Mouse (Mus musculus): ENCODE data around the gene Fbxo24. TPM values are rescaled to one million over a fixed set of nuclear protein-coding genes. Genes with fewer than 3 reads are reported as not detected.

Fbxo24 gene
- polyA plus RNA-seq, 1 experiment from 2014 or later = 0.24 TPM

GRCm38 (mm10) chr5:137647827-137648601 lies 19.2 kb upstream of the Fbxo24 start:
- no peaks in the 10 kb centered on the region for H3K9me3 ChIP-seq (ENCODE audit: control insufficient read depth, low read length)
- peaks cover 39% of the 10 kb centered on the region for H3K4me1 ChIP-seq (ENCODE audit: control insufficient read depth, insufficient read depth, low read length)
- DNase-seq (ENCODE audit: low spot score) (peak; percentile 54), ATAC-seq (ENCODE audit: insufficient number of reproducible peaks, low FRiP score, low TSS enrichment, low read depth) (peak; percentile 45; the same call in 1 of the 2 replicates)
- no peaks in the 10 kb centered on the region for H3K36me3 ChIP-seq (ENCODE audit: control insufficient read depth, insufficient read depth, low read length)
- H3K4me3 ChIP-seq (ENCODE audit: low read depth, low read length) = no peak overlapping the region
- H3K27me3 ChIP-seq (ENCODE audit: control insufficient read depth, insufficient read depth, low read length) = peaks cover 10% of the 10 kb centered on the region
- no peak overlapping the region for H3K9ac ChIP-seq (ENCODE audit: low read length)
- peak overlapping the region; percentile 18; the same call in 1 of the 2 replicates for H3K4me2 ChIP-seq (ENCODE audit: low read depth, severe bottlenecking)
- WGBS = 35% methylated on average over 9 of the region's 9 CpGs
- H3K27ac ChIP-seq (replicated peaks; ENCODE audit: low read depth, low read length) = peak overlapping the region; percentile 30; the same call in 1 of the 2 replicates

DNA sequence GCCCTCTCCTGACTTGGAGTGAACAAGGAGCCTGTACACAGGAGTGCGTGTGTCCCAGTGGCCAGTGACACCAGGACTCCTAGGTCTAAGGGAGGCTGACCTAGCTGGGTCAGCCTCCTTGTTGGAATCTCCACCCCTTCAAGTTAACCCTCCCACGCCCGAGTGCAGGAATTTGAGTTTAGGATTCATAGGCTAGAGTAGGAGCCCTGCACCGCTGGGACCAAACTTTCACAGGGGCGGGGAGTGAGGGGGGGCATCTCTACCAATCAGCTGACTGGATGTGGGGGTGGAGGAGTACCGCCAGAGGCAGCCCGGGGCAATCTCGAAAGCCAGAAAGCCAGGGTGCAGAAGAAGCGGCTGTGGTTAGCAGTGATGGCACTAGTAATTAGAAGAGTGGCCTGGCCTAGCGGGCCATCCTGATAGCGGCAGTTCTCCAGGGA lies 16.9 kb upstream of the Fbxo24 start, which contains the start of gene Irs3:
Irs3 (minus strand) TSS at position 63 of the 440 bp plus-strand sequence.
- no peak for DNase-seq (ENCODE audit: low spot score)
- no peak for ATAC-seq (ENCODE audit: insufficient number of reproducible peaks, low FRiP score, low TSS enrichment, low read depth)
- peaks cover 10% of the 10 kb centered on the region for H3K27me3 ChIP-seq (ENCODE audit: control insufficient read depth, insufficient read depth, low read length)

DNA sequence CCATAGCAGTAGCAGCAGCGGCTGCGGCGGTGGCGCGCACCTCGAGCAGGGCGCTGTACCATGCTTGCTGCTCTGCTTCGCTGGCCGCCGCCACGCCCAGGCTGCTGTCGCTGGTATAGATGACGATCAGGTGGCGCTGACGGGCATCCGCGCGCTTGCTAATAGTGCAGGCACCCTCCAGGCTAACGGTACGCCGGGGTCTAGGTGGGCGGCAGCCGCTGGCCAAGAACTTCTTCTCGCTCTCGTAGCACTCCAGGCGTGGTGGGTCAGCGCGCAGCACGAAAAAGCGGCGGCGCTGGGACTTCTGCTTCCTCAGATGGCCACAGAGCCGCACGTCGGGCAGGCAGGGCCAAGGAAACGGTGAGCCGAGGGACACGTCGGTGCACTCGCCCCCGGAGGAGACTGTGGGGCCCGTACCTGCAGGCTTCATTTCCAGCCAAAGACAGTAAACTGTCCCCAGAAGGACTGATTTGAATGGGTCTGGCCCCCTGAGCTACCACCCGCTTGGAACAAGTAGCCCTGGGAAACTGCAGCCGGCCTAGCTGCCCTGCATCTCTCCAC lies 16.4 kb upstream of the Fbxo24 start:
- H3K4me3 ChIP-seq (ENCODE audit: low read depth, low read length) = peak overlapping the region; percentile 32
- H3K9ac ChIP-seq (ENCODE audit: low read length) = peak overlapping the region; percentile 27; the same call in 1 of the 2 replicates
- DNase-seq (ENCODE audit: low spot score) (peak; percentile 54), ATAC-seq (ENCODE audit: insufficient number of reproducible peaks, low FRiP score, low TSS enrichment, low read depth) (no peak)
- no peak overlapping the region for H3K27ac ChIP-seq (replicated peaks; ENCODE audit: low read depth, low read length)
- H3K9me3 ChIP-seq (ENCODE audit: control insufficient read depth, low read length) = no peaks in the 10 kb centered on the region
- peak overlapping the region; percentile 51 for H3K4me2 ChIP-seq (ENCODE audit: low read depth, severe bottlenecking)
- peaks cover 10% of the 10 kb centered on the region for H3K27me3 ChIP-seq (ENCODE audit: control insufficient read depth, insufficient read depth, low read length)
- WGBS = under 1% methylated on average over 44 of the region's 44 CpGs
- peaks cover 39% of the 10 kb centered on the region for H3K4me1 ChIP-seq (ENCODE audit: control insufficient read depth, insufficient read depth, low read length)
- peaks cover 7% of the 10 kb centered on the region for H3K36me3 ChIP-seq (ENCODE audit: control insufficient read depth, insufficient read depth, low read length)

More for the DNA sequence above, 16.9 kb upstream of the Fbxo24 start, which contains the start of gene Irs3:
- peaks cover 39% of the 10 kb centered on the region for H3K4me1 ChIP-seq (ENCODE audit: control insufficient read depth, insufficient read depth, low read length)
- WGBS = 7% methylated on average over 11 of the region's 11 CpGs
- H3K9ac ChIP-seq (ENCODE audit: low read length) = peak within 1 kb of the TSS; percentile 27; the same call in 1 of the 2 replicates
- H3K4me3 ChIP-seq (ENCODE audit: low read depth, low read length) = peak within 1 kb of the TSS; percentile 32
- no peak within 1 kb of the TSS for H3K27ac ChIP-seq (replicated peaks; ENCODE audit: low read depth, low read length)
- peak within 1 kb of the TSS; percentile 51 for H3K4me2 ChIP-seq (ENCODE audit: low read depth, severe bottlenecking)
- H3K36me3 ChIP-seq (ENCODE audit: control insufficient read depth, insufficient read depth, low read length) = peaks cover 2% of the 10 kb centered on the region
- no peaks in the 10 kb centered on the region for H3K9me3 ChIP-seq (ENCODE audit: control insufficient read depth, low read length)

GRCm38 (mm10) chr5:137644484-137644883 lies 15.7 kb upstream of the Fbxo24 start:
- Histone ChIP-seq H3K36me3 (ENCODE audit: control insufficient read depth, insufficient read depth, low read length) (peaks cover 13% of the 10 kb centered on the region), H3K4me1 (ENCODE audit: control insufficient read depth, insufficient read depth, low read length) (peaks cover 33% of the 10 kb centered on the region), H3K27ac (replicated peaks; ENCODE audit: low read depth, low read length) (no peak overlapping the region), H3K9ac (ENCODE audit: low read length) (no peak overlapping the region), H3K4me2 (ENCODE audit: low read depth, severe bottlenecking) (no peak overlapping the region), H3K27me3 (ENCODE audit: control insufficient read depth, insufficient read depth, low read length) (peaks cover 10% of the 10 kb centered on the region), H3K9me3 (ENCODE audit: control insufficient read depth, low read length) (no peaks in the 10 kb centered on the region), H3K4me3 (ENCODE audit: low read depth, low read length) (no peak overlapping the region)
- no peak for ATAC-seq (ENCODE audit: insufficient number of reproducible peaks, low FRiP score, low TSS enrichment, low read depth)
- WGBS = 36% methylated on average over 19 of the region's 19 CpGs
- DNase-seq (ENCODE audit: low spot score) = no peak

GRCm38 (mm10) chr5:137642886-137643285 lies 14.1 kb upstream of the Fbxo24 start:
- no peak for ATAC-seq (ENCODE audit: insufficient number of reproducible peaks, low FRiP score, low TSS enrichment, low read depth)
- WGBS = 61% methylated on average over 4 of the region's 4 CpGs
- H3K4me1 ChIP-seq (ENCODE audit: control insufficient read depth, insufficient read depth, low read length) = peaks cover 17% of the 10 kb centered on the region
- peaks cover 21% of the 10 kb centered on the region for H3K36me3 ChIP-seq (ENCODE audit: control insufficient read depth, insufficient read depth, low read length)
- no peak for DNase-seq (ENCODE audit: low spot score)
- peaks cover 10% of the 10 kb centered on the region for H3K27me3 ChIP-seq (ENCODE audit: control insufficient read depth, insufficient read depth, low read length)
- no peak overlapping the region for H3K27ac ChIP-seq (replicated peaks; ENCODE audit: low read depth, low read length)
- no peak overlapping the region for H3K9ac ChIP-seq (ENCODE audit: low read length)
- no peaks in the 10 kb centered on the region for H3K9me3 ChIP-seq (ENCODE audit: control insufficient read depth, low read length)
- H3K4me3 ChIP-seq (ENCODE audit: low read depth, low read length) = no peak overlapping the region
- no peak overlapping the region for H3K4me2 ChIP-seq (ENCODE audit: low read depth, severe bottlenecking)

DNA sequence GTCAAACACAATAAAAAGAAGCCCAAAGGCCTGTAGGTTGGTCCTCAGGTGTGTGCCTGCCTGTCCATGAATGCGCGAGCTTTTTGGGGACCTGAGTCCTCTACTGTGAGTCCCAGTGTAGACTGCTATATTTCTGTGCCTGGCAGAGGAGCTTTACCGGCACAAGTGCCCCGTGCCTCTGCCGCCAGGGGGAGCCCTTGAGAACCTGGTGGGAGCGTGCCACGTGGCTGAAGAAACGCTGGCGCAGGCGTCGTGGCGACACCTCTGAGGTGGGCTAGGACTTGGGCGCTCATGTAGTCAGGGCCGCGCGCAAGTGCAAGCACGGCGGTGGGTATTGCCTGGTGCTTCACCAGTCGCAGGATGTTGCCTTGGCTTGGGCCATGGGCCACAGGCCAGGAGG lies 12.3 kb upstream of the Fbxo24 start, which contains the start of gene Sap25:
Sap25 (plus strand) TSS at position 281 of the 400 bp plus-strand sequence.
- DNase-seq (ENCODE audit: low spot score) = no peak
- peaks cover 10% of the 10 kb centered on the region for H3K27me3 ChIP-seq (ENCODE audit: control insufficient read depth, insufficient read depth, low read length)
- H3K4me1 ChIP-seq (ENCODE audit: control insufficient read depth, insufficient read depth, low read length) = peaks cover 10% of the 10 kb centered on the region; the same call in 1 of the 2 replicates
- H3K4me2 ChIP-seq (ENCODE audit: low read depth, severe bottlenecking) = no peak within 1 kb of the TSS
- no peak within 1 kb of the TSS for H3K9ac ChIP-seq (ENCODE audit: low read length)
- ATAC-seq (ENCODE audit: insufficient number of reproducible peaks, low FRiP score, low TSS enrichment, low read depth) = no peak
- WGBS = 87% methylated on average over 19 of the region's 19 CpGs
- no peaks in the 10 kb centered on the region for H3K9me3 ChIP-seq (ENCODE audit: control insufficient read depth, low read length)
- no peak within 1 kb of the TSS for H3K27ac ChIP-seq (replicated peaks; ENCODE audit: low read depth, low read length)
- H3K4me3 ChIP-seq (ENCODE audit: low read depth, low read length) = no peak within 1 kb of the TSS
- H3K36me3 ChIP-seq (ENCODE audit: control insufficient read depth, insufficient read depth, low read length) = peaks cover 33% of the 10 kb centered on the region

DNA sequence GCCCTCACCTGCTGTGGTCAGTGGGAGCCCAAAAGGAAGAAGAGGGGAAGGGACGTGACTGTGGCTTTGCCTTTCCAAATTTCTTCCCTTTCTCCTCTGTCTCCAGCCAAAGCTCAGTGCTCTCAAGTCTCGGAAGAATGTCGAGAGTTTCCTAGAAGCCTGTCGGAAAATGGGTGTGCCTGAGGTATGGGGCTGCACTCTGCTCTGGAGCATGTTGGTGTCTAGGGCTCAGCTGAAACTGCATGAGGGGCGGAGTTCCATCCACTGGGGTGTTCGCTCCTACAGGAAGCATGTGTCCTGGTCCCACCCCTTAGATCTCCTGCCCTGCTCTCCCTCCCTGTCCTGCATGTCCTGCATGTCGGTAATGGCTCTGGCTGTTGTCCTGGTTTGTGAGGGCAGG lies 10.7 kb upstream of the Fbxo24 start:
- H3K27ac ChIP-seq (replicated peaks; ENCODE audit: low read depth, low read length) = no peak overlapping the region
- H3K36me3 ChIP-seq (ENCODE audit: control insufficient read depth, insufficient read depth, low read length) = peaks cover 39% of the 10 kb centered on the region
- no peaks in the 10 kb centered on the region for H3K9me3 ChIP-seq (ENCODE audit: control insufficient read depth, low read length)
- ATAC-seq (ENCODE audit: insufficient number of reproducible peaks, low FRiP score, low TSS enrichment, low read depth) (no peak), DNase-seq (ENCODE audit: low spot score) (no peak)
- peaks cover 2% of the 10 kb centered on the region; the same call in 1 of the 2 replicates for H3K27me3 ChIP-seq (ENCODE audit: control insufficient read depth, insufficient read depth, low read length)
- WGBS = 80% methylated on average over 7 of the region's 7 CpGs
- no peaks in the 10 kb centered on the region for H3K4me1 ChIP-seq (ENCODE audit: control insufficient read depth, insufficient read depth, low read length)
- H3K9ac ChIP-seq (ENCODE audit: low read length) = no peak overlapping the region
- H3K4me3 ChIP-seq (ENCODE audit: low read depth, low read length) = no peak overlapping the region
- no peak overlapping the region for H3K4me2 ChIP-seq (ENCODE audit: low read depth, severe bottlenecking)

DNA sequence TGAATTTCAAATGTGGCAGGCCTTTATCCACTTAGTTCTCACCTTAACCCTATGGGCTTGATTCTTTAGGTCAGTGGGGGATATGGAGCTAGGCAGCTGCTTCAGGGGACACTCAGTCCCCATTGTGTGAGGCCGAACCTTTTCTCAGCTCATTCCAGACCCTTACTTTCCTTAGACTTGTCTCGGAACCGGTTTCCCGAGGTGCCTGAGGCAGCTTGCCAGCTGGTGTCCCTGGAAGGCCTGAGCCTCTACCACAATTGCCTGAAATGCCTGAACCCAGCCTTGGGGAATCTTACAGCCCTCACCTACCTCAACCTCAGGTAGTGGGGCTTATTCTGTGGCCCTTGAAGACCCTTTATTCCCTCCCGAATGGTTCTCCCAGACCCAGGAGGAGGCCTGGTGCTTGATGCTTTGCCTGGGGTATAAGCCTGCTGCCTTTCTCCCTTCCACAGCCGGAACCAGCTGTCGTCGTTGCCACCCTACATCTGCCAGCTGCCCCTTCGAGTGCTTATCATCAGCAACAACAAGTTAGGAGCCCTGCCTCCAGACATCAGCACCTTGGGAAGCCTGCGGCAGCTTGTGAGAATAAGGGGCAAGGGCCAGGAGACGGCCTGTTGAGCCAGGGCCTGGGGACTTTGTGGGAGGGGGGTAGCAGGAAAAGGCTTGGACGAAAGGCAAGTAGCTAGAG lies 4.7 kb upstream of the Fbxo24 start:
- ATAC-seq (ENCODE audit: insufficient number of reproducible peaks, low FRiP score, low TSS enrichment, low read depth) (no peak), DNase-seq (ENCODE audit: low spot score) (no peak)
- 80% methylated on average over 12 of the region's 12 CpGs for WGBS
- no peak overlapping the region for H3K9ac ChIP-seq (ENCODE audit: low read length)
- H3K4me2 ChIP-seq (ENCODE audit: low read depth, severe bottlenecking) = no peak overlapping the region
- H3K27ac ChIP-seq (replicated peaks; ENCODE audit: low read depth, low read length) = no peak overlapping the region
- H3K4me3 ChIP-seq (ENCODE audit: low read depth, low read length) = no peak overlapping the region
- no peaks in the 10 kb centered on the region for H3K27me3 ChIP-seq (ENCODE audit: control insufficient read depth, insufficient read depth, low read length)
- peaks cover 18% of the 10 kb centered on the region for H3K4me1 ChIP-seq (ENCODE audit: control insufficient read depth, insufficient read depth, low read length)
- H3K36me3 ChIP-seq (ENCODE audit: control insufficient read depth, insufficient read depth, low read length) = peaks cover 20% of the 10 kb centered on the region
- no peaks in the 10 kb centered on the region for H3K9me3 ChIP-seq (ENCODE audit: control insufficient read depth, low read length)

All from limb, embryonic 11.5 days (tissue).